Mouse (Mus musculus) cerebellum, adult 9-10 months (tissue): ENCODE data around the gene Fbxw28.
"Not testable (repeated sequence)": the region's sequence is repeated elsewhere in the genome, so short reads cannot be mapped to it uniquely, and the experiment has no call there.

Source experiments
- DNase-seq: peaks from one replicate; pipeline ENCODE4 v3.0.0; 2022

Gene Fbxw28

DNA sequence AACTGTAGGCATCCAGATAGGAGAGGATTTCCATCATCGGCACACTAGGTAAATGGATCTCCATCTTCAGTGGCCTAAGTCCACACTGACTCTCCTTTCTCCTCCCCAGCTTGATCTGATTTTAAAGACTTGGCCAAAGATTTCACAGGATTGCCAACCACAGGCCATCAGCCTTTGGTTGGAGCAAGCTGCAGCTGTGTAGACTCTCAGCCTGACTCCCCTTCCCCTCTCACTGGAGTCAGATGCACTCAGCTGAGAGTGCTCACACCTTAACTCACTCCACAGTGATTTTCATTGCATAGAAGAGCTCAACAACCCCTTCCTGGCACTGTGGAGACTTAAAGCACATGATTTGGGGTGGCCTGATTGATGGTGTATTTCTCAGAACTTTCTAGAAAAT, at the start of gene Fbxw28:
Fbxw28 (minus strand) TSS at position 101 of the 400 bp plus-strand sequence.
- DNase-seq = not testable (repeated sequence)

GRCm38 (mm10) chr9:109287576-109287975, 51.9 kb downstream of the Fbxw28 start, which contains the start of gene Fbxw14:
Gene Fbxw14 (minus strand): TSS chr9:109287676.
- DNase-seq = not testable (repeated sequence)
